Mouse (Mus musculus) MEL (cell line): ENCODE measurements at regions not wholly inside any gene's neighbourhood (a gene's known extent, or its start where the extent isn't known, plus 50 kb on each side); places are given as distances from the start of the nearest gene placed in this dataset.

Experiments used
- DNase-seq: peaks from one replicate; pipeline ENCODE4 v3.0.0; 2011; ENCODE audit warnings: low read depth, low spot score
- H3K27ac ChIP-seq: 2 replicates; pipeline ENCODE4 v1.5.1; 2012; ENCODE audit warnings: low read depth, mild to moderate bottlenecking, control low read depth, low read length, moderate library complexity; ENCODE audit not compliant: control insufficient read depth
- H3K27me3 ChIP-seq, 2 experiments: fragments of 150-350 bp in 1 of 2; sonication (generic) in 1 of 2; 2 replicates each; pipeline ENCODE4 v1.6.1; 2012; ENCODE audit warnings: low read length in 2 of 2, mild to moderate bottlenecking in 2 of 2, improper control_type of control experiment in 1 of 2, moderate library complexity in 1 of 2; ENCODE audit not compliant: insufficient read depth in 2 of 2, control insufficient read depth in 1 of 2
- H3K36me3 ChIP-seq, 2 experiments: 2 replicates each; pipeline ENCODE4 v1.6.1; 2012 to 2014; ENCODE audit warnings: low read length in 2 of 2, improper control_type of control experiment in 1 of 2, inconsistent platforms in 1 of 2, mild to moderate bottlenecking in 1 of 2; ENCODE audit not compliant: insufficient read depth in 2 of 2, control insufficient read depth in 1 of 2
- H3K4me1 ChIP-seq, 2 experiments: fragments of 150-350 bp in 1 of 2; sonication (generic) in 1 of 2; 2 replicates each; pipeline ENCODE4 v1.6.1; 2012; ENCODE audit warnings: low read length in 2 of 2, improper control_type of control experiment in 1 of 2, mild to moderate bottlenecking in 1 of 2; ENCODE audit not compliant: insufficient read depth in 2 of 2, control insufficient read depth in 1 of 2
- H3K4me3 ChIP-seq, 2 experiments: fragments of 150-350 bp in 1 of 2; sonication (generic) in 1 of 2; 2 replicates each; pipeline ENCODE4 v1.5.1; 2012; ENCODE audit warnings: low read depth in 2 of 2, low read length in 2 of 2, mild to moderate bottlenecking in 2 of 2, moderate library complexity in 2 of 2, control low read depth in 1 of 2, improper control_type of control experiment in 1 of 2; ENCODE audit not compliant: control insufficient read depth in 1 of 2, insufficient read depth in 1 of 2
- H3K79me2 ChIP-seq: 2 replicates; pipeline ENCODE4 v1.6.1; 2012; ENCODE audit warnings: mild to moderate bottlenecking, low read length, moderate library complexity; ENCODE audit not compliant: control insufficient read depth, poor library complexity, insufficient read depth
- H3K9ac ChIP-seq: 2 replicates; pipeline ENCODE4 v1.6.1; 2012; ENCODE audit warnings: low read depth, mild to moderate bottlenecking, control low read depth, low read length, moderate library complexity; ENCODE audit not compliant: control insufficient read depth, poor library complexity, severe bottlenecking
- H3K9me3 ChIP-seq: fragments of 150-350 bp; sonication (generic); replicated peaks from 2 replicates; pipeline ENCODE4 v1.6.1; 2012; ENCODE audit warnings: mild to moderate bottlenecking, low read length, improper control_type of control experiment, moderate library complexity; ENCODE audit not compliant: insufficient read depth
- CHD1 ChIP-seq: IDR thresholded peaks from 2 replicates; pipeline ENCODE4 v1.6.1; 2012; ENCODE audit warnings: low read depth, mild to moderate bottlenecking, inconsistent platforms, low read length, improper control_type of control experiment
- E2F4 ChIP-seq: IDR thresholded peaks from 2 replicates; pipeline ENCODE4 v1.6.1; 2011; ENCODE audit warnings: low read depth, low read length, improper control_type of control experiment, borderline replicate concordance
- EP300 ChIP-seq, 2 experiments: IDR thresholded peaks; 2 replicates each; pipeline ENCODE4 v1.6.1; 2011; ENCODE audit warnings: improper control_type of control experiment in 2 of 2, low read length in 2 of 2, low read depth in 1 of 2, mild to moderate bottlenecking in 1 of 2
- GATA1 ChIP-seq: IDR thresholded peaks from 2 replicates; pipeline ENCODE4 v1.6.1; 2011; ENCODE audit warnings: low read depth, low read length, improper control_type of control experiment
- MAX ChIP-seq: IDR thresholded peaks from 2 replicates; pipeline ENCODE4 v1.6.1; 2011; ENCODE audit warnings: low read length, improper control_type of control experiment
- MAZ ChIP-seq: IDR thresholded peaks from 2 replicates; pipeline ENCODE4 v1.6.1; 2012; ENCODE audit warnings: low read depth, mild to moderate bottlenecking, inconsistent platforms, low read length, improper control_type of control experiment
- MEF2A ChIP-seq: IDR thresholded peaks from 2 replicates; pipeline ENCODE4 v1.6.1; 2014; ENCODE audit warnings: low read depth, mild to moderate bottlenecking, inconsistent platforms, low read length, improper control_type of control experiment; ENCODE audit not compliant: poor library complexity, insufficient replicate concordance, severe bottlenecking; ENCODE audit errors: extremely low read depth
- NRF1 ChIP-seq: IDR thresholded peaks from 2 replicates; pipeline ENCODE4 v1.6.1; 2014; ENCODE audit warnings: low read depth, mild to moderate bottlenecking, inconsistent platforms, low read length, improper control_type of control experiment, moderate library complexity; ENCODE audit not compliant: poor library complexity, insufficient read depth, severe bottlenecking
- POLR2A ChIP-seq, 2 experiments: IDR thresholded peaks; 2 replicates each; pipeline ENCODE4 v1.6.1; 2011 to 2012; ENCODE audit warnings: low read length in 2 of 2, mild to moderate bottlenecking in 2 of 2, control low read depth in 1 of 2, improper control_type of control experiment in 1 of 2, low read depth in 1 of 2, moderate library complexity in 1 of 2; ENCODE audit not compliant: control insufficient read depth in 1 of 2, insufficient read depth in 1 of 2, poor library complexity in 1 of 2
- POLR2AphosphoS5 ChIP-seq: IDR thresholded peaks from 2 replicates; pipeline ENCODE4 v1.6.1; 2012; ENCODE audit warnings: low read depth, borderline replicate concordance, mild to moderate bottlenecking, inconsistent platforms, low read length, moderate library complexity, mixed read lengths
- RCOR1 ChIP-seq: IDR thresholded peaks from 2 replicates; pipeline ENCODE4 v1.6.1; 2012; ENCODE audit warnings: low read depth, mild to moderate bottlenecking, inconsistent platforms, low read length, improper control_type of control experiment
- SMC3 ChIP-seq: IDR thresholded peaks from 2 replicates; pipeline ENCODE4 v1.6.1; 2011; ENCODE audit warnings: low read depth, low read length, improper control_type of control experiment
- TBP ChIP-seq: IDR thresholded peaks from 2 replicates; pipeline ENCODE4 v1.8.0; 2011; ENCODE audit warnings: low read depth, low read length, improper control_type of control experiment
- TCF12 ChIP-seq: IDR thresholded peaks from 2 replicates; pipeline ENCODE4 v1.6.1; 2014; ENCODE audit warnings: low read depth, mild to moderate bottlenecking, inconsistent platforms, low read length, improper control_type of control experiment, moderate library complexity
- USF1 ChIP-seq: IDR thresholded peaks from 2 replicates; pipeline ENCODE4 v1.6.1; 2014; ENCODE audit warnings: low read depth, mild to moderate bottlenecking, inconsistent platforms, low read length, improper control_type of control experiment, moderate library complexity
- ZC3H11A ChIP-seq: IDR thresholded peaks from 2 replicates; pipeline ENCODE4 v1.6.1; 2012; ENCODE audit warnings: low read depth, mild to moderate bottlenecking, inconsistent platforms, low read length, improper control_type of control experiment
- ZMIZ1 ChIP-seq: IDR thresholded peaks from 2 replicates; pipeline ENCODE4 v1.6.1; 2012; ENCODE audit warnings: low read depth, mild to moderate bottlenecking, inconsistent platforms, low read length, improper control_type of control experiment, moderate library complexity

GRCm38 (mm10) chr12:77113516-77113915, 124.4 kb upstream of the Fut8 start:
- no peak for DNase-seq
- peaks cover 0 to 11% of the 10 kb centered on the region in 2 experiments; a peak in 2 of 4 replicates for H3K36me3 ChIP-seq

GRCm38 (mm10) chr12:77112133-77112532, 125.8 kb upstream of the Fut8 start:
- Histone ChIP-seq H3K9me3 (no peaks in the 10 kb centered on the region), H3K4me1 (peaks cover 6 to 9% of the 10 kb centered on the region in 2 experiments; a peak in 3 of 4 replicates), H3K27me3 (no peaks in the 10 kb centered on the region), H3K9ac (no peak overlapping the region), H3K27ac (no peak overlapping the region), H3K79me2 (no peaks in the 10 kb centered on the region), H3K36me3 (peaks cover 0 to 13% of the 10 kb centered on the region in 2 experiments; a peak in 2 of 4 replicates), H3K4me3 (no peak overlapping the region)
- no peak for TF ChIP-seq MAZ
- no peak for TF ChIP-seq MAX
- no peak for TF ChIP-seq CHD1
- TF ChIP-seq TBP, result no peak
- TF ChIP-seq ZC3H11A, result no peak
- no peak for TF ChIP-seq GATA1
- no peak for TF ChIP-seq RCOR1
- TF ChIP-seq MEF2A, result no peak
- TF ChIP-seq SMC3, result no peak
- no peak for TF ChIP-seq USF1
- no peak for TF ChIP-seq POLR2A (IDR thresholded peaks at IDR 0.05; ENCODE audit: control insufficient read depth in 1 of 2, insufficient read depth in 1 of 2, low read depth in 1 of 2, low read length in 2 of 2, poor library complexity in 1 of 2)
- TF ChIP-seq TCF12, result no peak
- no peak for TF ChIP-seq E2F4
- TF ChIP-seq EP300 (IDR thresholded peaks at IDR 0.05; ENCODE audit: low read depth in 1 of 2, low read length in 2 of 2), result no peak; a peak in 1 of 4 replicates
- TF ChIP-seq NRF1, result no peak
- TF ChIP-seq POLR2AphosphoS5, result no peak
- DNase-seq, result no peak

More at GRCm38 (mm10) chr12:77113516-77113915, 124.4 kb upstream of the Fut8 start:
- no peak overlapping the region for H3K9ac ChIP-seq
- no peak overlapping the region for H3K4me3 ChIP-seq
- no peak overlapping the region for H3K27ac ChIP-seq
- H3K27me3 ChIP-seq, result no peaks in the 10 kb centered on the region
- no peaks in the 10 kb centered on the region for H3K9me3 ChIP-seq
- no peaks in the 10 kb centered on the region for H3K79me2 ChIP-seq
- peaks cover 4 to 9% of the 10 kb centered on the region in 2 experiments; a peak in 2 of 4 replicates for H3K4me1 ChIP-seq
- TF ChIP-seq ZMIZ1 (no peak), EP300 (IDR thresholded peaks at IDR 0.05; ENCODE audit: low read depth in 1 of 2, low read length in 2 of 2) (0 out of 4 replicates have a peak, but pooled peaks of 1 of the 2 experiments have one; percentile 7)
